Mouse (Mus musculus): ENCODE results near the gene Pes1.
"Not testable (repeated sequence)": the region's sequence is repeated elsewhere in the genome, so short reads cannot be mapped to it uniquely, and the experiment has no call there.

The Pes1 gene

DNA sequence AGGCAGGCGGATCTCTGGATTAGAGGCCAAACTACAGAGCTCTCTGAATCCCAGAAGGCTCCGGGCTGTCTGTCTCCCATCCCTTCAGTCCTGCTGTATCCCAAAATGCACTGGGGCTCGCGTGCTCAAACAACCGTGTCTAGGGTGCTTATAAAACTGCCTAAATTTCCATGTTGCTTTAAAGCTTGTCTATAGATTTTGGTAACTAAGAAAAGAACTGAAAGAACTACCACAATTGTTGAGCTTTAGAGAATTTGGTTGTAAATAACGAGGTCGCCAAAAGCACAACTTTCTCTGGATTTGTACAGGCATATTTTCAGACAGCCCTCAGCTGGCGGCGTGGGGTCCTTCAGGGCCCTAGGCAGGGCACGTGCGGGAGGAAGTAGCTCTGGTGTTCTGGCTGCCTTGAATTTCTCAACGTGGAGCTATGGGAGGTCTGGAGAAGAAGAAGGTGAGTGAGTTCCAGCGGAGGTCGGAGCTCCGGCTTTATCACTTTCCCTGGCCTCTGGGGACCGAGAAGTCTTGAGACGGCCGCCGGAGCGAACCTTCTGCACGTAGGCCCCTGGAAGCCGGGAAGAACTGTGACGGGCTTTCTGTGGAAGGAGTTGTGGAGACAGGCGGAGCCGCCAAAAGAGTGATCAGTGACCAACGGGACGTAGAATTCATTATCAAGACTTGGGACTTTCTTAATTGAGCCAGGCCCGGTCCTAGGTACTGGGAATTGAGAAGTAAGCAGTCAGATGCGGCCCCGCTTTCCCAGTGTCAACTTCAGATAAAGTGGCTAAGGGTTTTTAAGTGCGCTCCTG lies at the start of gene Pes1:
Gene Pes1 (plus strand): TSS at position 366 of the 806 bp plus-strand sequence.
- DNase-seq (ENCODE audit: extremely low read depth, insufficient read length, low spot score) = peak; percentile 85

DNA sequence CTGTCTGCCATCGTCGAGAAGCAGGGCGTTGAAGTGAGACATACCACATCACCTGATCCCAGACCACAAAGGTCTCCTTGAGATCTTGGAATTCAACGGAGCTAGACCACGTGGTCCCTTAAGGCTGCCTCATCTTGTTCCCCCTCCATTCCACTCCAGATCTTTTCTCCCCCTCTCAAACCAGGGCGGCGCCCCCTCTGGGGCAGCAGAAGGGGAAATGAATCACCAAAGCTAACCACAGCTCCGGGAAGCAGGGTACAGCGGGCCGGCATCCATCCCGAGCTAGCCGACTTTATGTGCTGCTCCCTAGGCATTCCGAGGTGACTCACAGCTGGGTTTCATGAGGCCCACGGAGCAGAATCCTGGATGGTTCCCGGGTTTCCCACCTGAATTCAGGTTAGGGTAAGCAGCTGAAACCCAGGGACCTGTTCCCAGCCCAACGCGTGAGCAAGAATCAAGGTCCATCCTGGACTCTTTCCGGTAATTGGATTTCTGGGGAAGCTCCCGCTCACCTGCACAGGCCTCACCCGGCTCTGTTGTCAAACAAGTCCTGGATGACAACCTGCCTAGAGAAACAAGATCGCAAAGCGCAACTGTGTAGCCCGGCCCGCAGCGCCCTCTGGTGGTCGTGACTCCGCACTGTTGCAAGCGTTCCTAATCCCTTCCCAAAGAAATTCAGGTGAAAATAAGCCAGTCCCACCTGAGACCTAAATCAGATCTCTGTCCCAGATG lies 49.5 kb upstream of the Pes1 start, which contains the start of gene Slc35e4:
Gene Slc35e4 (minus strand): TSS at position 556 of the 732 bp plus-strand sequence.
- peak; percentile 94 for DNase-seq (ENCODE audit: extremely low read depth, insufficient read length, low spot score)

DNA sequence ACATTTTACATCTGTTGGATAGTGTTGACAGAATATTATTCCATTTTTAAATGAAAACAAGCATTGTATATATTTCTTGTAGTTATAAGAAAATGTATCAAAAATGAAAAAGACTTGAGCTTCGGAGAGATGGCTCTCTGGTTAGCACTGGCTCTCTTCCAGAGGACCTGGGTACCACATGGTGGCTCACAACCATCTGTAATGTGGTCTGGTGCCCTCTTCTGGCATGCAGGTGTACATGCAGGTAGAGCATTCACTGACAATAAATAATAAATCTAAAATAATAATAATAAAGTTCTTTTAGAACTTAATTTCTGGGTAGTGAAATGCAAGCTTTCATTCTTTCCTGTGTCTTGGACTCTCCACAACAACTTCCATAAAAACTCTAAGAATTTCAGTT lies 45.0 kb upstream of the Pes1 start:
- DNase-seq (ENCODE audit: extremely low read depth, insufficient read length, low spot score) = no peak

DNA sequence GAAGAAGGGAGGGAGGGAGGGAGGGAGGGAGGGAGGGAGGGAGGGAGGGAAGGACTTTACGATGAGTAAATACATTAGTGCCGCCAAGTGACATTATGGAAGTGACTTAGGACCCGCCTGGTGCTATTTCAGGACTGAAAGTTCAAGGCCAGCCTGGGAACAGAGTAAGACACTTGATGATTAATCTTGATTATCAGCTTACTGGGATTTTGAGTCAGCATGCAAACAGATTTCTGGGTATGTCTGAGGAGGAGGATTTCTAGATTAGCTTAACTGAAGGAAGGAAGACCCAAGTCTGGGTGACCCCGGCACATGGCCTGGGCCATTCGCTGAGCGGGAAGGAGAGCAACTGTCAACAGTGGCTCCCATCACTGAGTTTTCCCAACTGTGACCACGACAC lies 43.3 kb upstream of the Pes1 start:
- no peak for DNase-seq (ENCODE audit: extremely low read depth, insufficient read length, low spot score)

DNA sequence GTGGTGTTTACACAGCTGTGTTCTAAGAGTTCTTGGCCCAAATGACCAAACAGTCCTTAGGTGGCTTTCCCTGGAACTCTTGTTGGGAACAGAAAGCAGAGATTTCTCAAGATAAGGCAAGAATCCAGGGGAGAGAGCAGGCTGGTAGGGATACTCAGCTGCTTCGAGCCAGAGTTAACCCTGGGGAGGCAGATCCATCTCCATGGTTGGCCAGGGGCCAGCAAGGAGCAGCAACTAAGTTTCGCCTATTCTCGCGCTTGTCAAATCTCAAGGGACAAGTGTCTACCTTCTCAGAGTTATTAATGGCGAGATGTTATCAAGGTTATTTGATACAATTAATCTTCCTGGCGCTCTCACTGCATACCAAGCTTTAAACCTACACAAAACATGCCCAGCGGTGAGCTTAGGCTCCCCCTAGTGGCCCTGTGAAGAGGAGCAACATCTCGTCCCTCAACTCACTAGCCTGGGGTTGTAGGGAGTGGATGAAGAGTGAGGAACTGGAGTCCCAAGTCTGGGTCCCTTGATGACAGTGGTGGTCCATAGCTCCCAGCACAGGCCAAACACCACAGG lies 42.4 kb upstream of the Pes1 start:
- DNase-seq (ENCODE audit: extremely low read depth, insufficient read length, low spot score) = peak; percentile 41

DNA sequence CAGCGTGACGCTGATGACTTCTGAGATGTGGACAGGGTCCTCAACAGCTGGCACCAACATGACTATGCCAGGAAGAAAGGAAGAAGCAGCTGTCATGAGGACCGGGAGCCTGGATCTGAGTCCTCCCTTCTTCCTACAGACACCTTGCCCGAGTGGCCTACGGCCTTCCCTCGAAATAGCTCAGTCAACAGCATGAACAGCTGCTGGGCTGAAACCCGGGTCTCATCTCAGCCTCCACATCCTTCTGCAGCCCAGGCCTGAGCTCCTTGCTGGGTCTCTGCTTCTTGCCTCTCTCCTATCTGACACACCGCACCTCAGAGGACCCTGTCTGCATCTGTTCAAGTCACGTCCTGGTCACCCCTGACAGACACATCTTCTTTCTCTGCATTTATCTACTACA lies 41.7 kb upstream of the Pes1 start:
- no peak for DNase-seq (ENCODE audit: extremely low read depth, insufficient read length, low spot score)

DNA sequence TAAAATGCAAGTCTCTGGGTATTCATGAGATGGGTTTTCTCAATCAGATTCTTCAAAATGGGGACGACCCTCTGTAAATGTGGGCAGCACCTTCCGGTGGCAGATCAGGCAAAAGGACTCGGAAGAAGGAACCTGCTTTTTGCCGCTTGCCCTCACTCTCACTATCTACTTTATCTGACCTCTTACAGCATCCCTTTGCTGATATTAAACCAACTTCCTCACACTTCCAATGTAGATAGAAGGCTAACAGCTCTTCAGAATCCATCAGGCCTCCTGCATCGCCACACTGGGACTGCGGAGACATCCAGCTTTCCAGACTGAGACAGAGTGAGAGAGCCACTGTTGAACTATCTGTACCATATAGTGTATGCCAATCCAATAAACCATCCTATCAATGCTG lies 41.0 kb upstream of the Pes1 start:
- no peak for DNase-seq (ENCODE audit: extremely low read depth, insufficient read length, low spot score)

DNA sequence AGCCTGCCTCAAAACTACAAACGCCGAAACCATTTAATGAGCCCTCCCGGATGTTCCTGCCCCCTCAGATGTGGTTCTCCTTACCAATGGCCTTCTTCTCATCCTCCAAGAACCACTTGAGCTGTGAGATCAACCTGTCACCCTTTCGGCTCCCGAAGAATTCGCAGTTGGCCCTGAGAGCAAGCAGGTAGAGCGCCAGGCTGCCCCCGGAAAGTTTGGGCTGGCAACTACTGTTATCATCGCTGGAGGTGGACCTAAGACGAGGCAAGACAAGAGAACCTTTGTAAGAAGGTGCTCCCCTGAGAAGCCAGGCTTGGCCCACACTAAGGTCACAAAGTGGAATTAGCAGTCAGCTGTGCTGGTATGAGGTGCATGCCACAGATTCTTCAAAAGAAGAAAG lies 37.9 kb upstream of the Pes1 start:
- DNase-seq (ENCODE audit: extremely low read depth, insufficient read length, low spot score) = no peak

DNA sequence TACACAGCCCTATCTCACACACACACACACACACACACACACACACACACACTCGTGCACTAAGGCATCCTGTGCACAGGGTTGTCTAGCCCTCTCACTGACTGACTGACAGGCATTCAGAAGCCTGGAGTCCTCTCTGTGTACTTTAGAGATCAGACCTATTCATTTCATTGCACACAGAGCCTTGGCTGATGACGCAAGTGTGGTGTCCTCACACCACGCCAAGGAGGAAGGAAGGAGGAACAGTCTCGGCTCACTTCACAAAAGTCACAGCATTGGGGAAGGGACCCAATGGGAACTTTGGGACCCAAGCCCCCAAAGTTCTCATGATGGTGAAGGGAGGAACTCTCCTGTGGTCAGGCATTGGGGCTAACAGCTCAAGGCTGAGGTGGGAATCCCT lies 33.8 kb upstream of the Pes1 start:
- DNase-seq (ENCODE audit: extremely low read depth, insufficient read length, low spot score) = no peak

DNA sequence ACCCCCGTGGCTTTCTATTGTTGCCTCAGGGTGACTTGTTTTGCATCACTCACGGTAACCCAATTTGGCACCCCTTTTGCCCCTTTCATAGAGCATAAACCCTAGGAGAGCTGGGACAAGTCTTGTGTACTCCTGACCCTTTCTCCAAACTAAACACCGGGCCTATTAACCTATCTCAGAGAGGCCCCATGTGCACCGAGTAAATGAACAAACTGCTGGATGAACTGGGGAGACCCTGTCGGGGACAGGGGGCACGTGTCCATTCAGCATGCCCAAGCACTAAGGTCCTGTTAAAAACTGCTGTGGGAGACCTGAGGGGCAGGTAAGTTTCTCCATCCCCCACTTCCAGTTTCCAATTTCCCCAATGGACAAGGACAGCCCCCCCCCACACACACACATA lies 32.8 kb upstream of the Pes1 start:
- DNase-seq (ENCODE audit: extremely low read depth, insufficient read length, low spot score) = no peak

DNA sequence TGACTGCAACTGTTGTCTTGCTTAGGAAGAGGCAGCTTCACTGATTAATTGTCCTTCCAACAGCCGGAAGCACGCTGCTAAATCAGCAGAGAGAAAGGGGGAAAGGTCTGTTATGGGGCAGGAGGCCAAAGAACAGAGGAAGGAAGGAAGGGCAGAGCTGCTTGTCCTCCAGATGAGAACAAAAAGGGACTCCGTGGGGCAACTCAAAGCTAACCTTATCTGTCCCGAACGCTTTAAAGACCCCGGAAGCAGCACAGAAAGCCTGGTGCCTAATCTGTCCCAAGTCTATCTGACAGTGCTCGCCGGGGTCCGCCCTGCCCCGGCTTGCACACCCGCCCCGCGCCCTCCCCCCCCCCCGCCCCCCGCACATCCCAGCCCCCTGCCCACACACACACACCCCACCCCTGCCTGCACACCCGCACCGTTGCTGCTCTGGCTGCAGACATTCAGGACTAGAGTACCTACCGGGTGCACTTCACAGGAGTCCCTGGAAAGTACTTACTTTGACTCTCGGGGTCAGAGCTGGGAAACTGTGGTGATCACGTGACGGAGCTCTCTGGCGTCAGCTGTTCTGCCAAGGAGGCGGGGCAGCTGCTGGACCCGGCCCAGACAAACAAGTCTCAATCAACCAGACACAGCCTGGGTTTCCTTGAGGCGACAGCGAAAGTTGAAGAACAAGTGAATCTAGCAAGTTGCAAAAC lies 32.1 kb upstream of the Pes1 start, which contains the start of gene Tcn2:
Gene Tcn2 (minus strand): TSS at position 649 of the 701 bp plus-strand sequence.
- no peak for DNase-seq (ENCODE audit: extremely low read depth, insufficient read length, low spot score)

DNA sequence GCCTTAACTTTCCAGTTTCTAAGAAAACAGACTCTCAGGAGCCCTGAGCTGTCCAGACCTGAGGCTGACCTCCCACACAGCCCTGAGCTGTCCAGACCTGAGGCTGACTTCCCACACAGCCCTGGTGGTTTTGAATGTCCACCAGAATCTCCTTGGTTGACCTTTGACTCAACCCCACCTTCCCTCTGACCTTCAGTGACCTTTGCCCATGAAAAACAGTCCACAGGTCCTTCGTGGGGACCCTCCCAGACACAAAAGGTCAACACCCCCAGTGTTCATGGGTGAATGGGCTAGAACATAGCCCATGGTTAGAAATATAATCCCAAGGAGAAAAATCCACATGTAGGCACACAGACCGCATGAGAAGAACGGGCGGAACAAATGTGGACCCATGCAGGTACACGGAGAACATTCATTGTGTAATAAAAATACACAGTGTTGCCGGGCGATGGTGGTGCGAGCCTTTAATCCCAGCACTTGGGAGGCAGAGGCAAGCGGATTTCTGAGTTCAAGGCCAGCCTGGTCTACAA lies 30.0 kb upstream of the Pes1 start:
- DNase-seq (ENCODE audit: extremely low read depth, insufficient read length, low spot score) = no peak

DNA sequence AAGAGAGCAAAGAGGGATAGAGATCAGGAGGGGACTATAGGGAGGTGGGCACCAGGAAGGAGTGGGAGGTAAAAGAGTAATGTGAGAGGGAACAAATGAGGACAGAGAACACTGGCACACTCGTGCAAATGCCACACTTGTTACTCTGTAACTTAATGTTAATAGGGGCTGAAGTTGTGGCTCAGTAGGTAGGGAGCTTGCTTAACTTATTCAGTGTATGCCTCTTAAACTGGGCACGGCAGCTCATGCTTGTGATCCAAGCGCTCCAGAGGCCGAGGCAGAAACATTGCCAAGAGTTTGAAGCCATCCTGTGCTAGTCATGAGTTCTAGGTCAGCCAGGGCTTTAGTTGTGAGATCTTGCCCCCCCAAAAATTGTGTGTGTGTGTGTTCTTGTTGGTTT lies 28.6 kb upstream of the Pes1 start:
- no peak for DNase-seq (ENCODE audit: extremely low read depth, insufficient read length, low spot score)

DNA sequence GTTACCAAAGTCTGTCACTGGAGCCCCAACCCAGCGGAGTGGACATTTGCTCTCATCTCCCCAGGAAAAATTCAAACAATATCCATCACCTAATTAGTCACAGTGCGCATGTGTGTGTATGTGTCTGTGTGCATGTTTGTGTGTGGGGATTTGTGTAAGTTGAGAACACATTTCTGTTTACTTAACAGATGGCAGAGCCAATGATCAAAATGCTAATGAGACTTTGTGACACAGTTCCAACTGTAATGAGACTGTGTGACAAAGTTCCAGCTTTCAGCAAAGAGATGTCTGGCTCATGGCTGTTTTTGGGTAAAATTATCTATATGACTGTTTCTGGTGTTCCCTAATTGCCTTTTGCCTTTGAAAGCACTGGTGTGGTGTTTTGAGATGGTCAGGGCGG lies 27.5 kb upstream of the Pes1 start:
- no peak for DNase-seq (ENCODE audit: extremely low read depth, insufficient read length, low spot score)

DNA sequence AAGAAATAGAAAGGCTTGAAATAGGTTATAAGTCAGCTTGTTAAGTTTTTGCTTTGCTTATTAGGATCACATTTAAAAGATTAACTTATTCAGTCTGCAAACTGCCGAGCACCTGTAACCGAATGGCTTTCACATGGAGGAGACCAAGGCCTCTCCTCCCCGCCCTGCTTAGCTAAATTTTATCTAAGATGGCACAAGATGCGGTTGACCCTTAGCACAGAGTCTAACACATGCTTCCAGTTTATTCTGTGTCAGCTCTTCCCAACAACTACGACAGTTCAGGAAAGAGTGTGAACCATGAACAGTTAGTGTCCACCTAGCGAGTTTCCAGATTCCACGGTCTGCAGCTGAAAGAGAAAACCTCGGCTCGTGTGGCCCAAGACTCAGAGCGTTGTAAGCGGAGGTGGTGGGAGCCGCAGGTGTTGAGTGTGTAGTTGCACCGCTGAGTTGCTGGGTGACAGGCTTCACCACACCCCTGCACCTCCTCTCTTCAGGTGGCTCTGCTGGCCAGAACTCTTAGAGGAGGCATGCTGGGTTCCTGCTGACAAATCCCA lies 26.4 kb upstream of the Pes1 start:
- DNase-seq (ENCODE audit: extremely low read depth, insufficient read length, low spot score) = no peak

DNA sequence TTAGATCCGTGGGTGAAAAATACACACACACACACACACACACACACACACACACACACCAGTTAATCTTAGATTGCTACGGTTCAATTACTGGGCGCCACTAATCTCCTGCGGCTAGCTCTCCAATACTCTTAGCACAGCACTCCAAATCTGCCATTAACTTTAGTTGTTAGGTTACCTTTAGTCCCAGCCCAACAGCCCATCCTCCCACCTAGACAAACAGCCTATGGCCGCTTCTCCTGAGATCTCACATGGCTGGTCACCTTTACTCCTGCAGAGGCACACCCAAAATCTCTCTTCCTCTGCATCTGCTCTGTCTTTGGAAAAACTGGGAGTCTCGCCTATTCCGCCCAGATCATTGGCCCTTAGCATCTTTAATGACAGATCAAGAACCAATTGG lies 22.4 kb upstream of the Pes1 start:
- DNase-seq (ENCODE audit: extremely low read depth, insufficient read length, low spot score) = no peak

DNA sequence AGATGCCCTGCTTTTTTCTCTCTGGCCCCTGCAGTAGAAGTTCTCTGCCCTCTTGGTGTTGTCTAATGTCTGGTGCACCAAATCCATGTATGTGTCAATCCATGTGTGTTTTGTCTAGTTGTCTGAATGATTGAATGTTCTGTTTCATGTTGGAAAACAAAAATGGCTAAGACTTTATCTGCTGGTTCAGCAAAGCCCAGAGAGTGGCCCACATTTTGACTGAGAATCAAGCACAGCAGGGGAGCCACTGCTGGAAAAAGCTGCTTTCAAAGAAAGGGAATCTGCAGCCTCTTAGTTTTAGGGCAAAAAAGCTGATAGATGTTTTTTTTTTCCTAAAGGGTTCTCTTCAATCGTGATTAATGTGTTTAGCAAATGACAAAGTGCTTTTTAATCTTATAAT lies 17.4 kb upstream of the Pes1 start:
- no peak for DNase-seq (ENCODE audit: extremely low read depth, insufficient read length, low spot score)

DNA sequence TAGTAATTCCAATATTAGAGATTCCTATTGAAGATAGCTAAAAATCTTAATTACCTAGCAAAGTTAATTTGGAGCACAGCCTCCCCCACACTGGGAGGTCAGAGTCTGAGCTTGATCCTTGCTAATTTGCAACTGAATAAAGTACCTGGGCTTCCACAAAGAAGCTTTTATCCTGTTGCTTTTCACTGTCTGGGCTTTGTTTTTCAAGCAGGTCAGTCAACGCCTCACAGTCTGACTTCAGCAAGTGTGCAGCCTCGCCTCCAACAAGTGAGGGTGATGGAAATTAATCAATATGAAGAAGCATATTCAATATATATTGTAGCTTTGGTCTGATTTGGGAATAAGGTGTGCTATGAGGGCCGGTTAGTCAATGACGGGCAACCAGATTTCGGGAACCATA lies 8.9 kb upstream of the Pes1 start:
- DNase-seq (ENCODE audit: extremely low read depth, insufficient read length, low spot score) = not testable (repeated sequence)

DNA sequence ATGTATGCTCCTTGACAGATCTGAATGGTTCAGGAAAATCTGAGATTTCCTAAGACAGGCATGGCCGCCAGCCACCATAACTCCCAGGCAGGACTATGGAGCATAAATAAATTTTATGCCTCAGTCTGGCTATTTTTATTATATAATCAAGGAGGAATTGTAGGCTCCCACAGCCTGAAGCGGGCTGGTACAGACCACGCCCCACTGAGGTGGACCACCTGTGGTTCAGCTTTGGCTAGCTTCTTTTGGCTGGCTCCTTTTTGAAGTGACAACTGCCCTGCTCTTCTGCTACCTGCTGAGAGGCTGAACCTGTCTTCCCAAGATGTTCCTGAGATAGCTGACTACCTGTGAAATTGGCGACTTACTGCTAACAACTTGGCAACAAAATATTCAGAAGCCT lies 8.4 kb upstream of the Pes1 start:
- DNase-seq (ENCODE audit: extremely low read depth, insufficient read length, low spot score) = not testable (repeated sequence)

DNA sequence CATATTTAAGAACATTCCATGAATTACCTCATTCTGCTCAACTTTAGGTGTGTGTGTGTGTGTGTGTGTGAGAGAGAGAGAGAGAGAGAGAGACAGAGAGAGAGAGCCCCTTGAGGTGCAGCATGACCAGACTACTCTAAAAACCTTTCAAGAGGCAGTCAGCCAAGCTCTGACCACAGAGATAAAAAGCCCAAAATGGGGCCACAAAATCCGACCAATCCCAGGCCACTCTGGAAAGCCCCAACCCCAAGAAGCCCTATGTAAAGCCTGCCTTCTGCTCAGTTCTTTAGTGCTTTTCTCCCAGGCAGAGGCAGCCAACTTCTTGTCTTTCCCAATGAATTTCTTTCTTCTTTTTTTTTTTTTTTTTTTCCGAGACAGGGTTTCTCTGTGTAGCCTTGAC lies 2.9 kb upstream of the Pes1 start:
- DNase-seq (ENCODE audit: extremely low read depth, insufficient read length, low spot score) = no peak

DNA sequence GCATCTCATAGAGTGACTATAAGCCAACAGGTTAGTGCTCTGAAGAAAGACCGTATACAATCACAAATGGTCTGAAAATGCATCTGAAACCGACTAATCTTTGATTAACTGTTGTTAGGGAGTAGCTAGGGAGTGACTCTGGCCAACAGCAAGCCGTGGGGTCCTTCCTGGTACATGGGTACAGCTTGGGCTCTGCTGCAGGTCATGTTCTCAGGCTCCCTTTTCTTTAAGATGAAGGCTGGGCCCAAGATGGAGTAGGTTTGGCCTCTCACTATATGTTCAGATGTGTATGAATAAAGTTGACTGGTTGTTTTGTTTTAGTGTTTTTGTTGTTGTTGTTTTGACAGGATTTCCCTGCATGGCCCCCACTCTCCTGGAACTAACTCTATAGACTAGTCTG lies 2.0 kb upstream of the Pes1 start:
- DNase-seq (ENCODE audit: extremely low read depth, insufficient read length, low spot score) = no peak

Measured in 3134 (cell line).